Mouse (Mus musculus): ENCODE measurements around the gene Ptpn3. TPM values are rescaled to one million over a fixed set of nuclear protein-coding genes. Genes with fewer than 3 reads are reported as not detected.
A peak's percentile ranks its signal among the peaks of the same experiment; 100 is the strongest.

Gene Ptpn3
- polyA plus RNA-seq, 1 experiment from 2014 or later = 0.78 TPM

- Histone ChIP-seq H3K9me3 (replicated peaks) (no peaks in the 10 kb centered on the region), H3K27ac (replicated peaks) (no peak overlapping the region), H3K27me3 (ENCODE audit: low read depth, poor library complexity, severe bottlenecking) (no peaks in the 10 kb centered on the region), H3K4me3 (no peak overlapping the region), H3K4me1 (peaks cover 24% of the 10 kb centered on the region), H3K36me3 (no peaks in the 10 kb centered on the region)
- DNase-seq (ENCODE audit: low spot score) = no peak
- WGBS = 81% methylated on average over 18 of the region's 18 CpGs
Observed at GRCm38 (mm10) chr4:57228601-57229520, 72.8 kb downstream of the Ptpn3 start.

- Histone ChIP-seq H3K27me3 (ENCODE audit: low read depth, poor library complexity, severe bottlenecking) (no peaks in the 10 kb centered on the region), H3K4me1 (peaks cover 13% of the 10 kb centered on the region), H3K27ac (replicated peaks) (no peak overlapping the region), H3K36me3 (no peaks in the 10 kb centered on the region), H3K4me3 (no peak overlapping the region), H3K9me3 (replicated peaks) (no peaks in the 10 kb centered on the region)
- WGBS = 92% methylated on average over 2 of the region's 2 CpGs
- no peak for DNase-seq (ENCODE audit: low spot score)
Observed at GRCm38 (mm10) chr4:57224776-57225175, 76.9 kb downstream of the Ptpn3 start.

GRCm38 (mm10) chr4:57217746-57218145 lies 83.9 kb downstream of the Ptpn3 start:
- WGBS = 92% methylated on average over 9 of the region's 9 CpGs
- no peak for DNase-seq (ENCODE audit: low spot score)

GRCm38 (mm10) chr4:57216535-57216934 lies 85.1 kb downstream of the Ptpn3 start:
- WGBS = 93% methylated on average over 4 of the region's 4 CpGs
- Histone ChIP-seq H3K9me3 (replicated peaks) (no peaks in the 10 kb centered on the region), H3K4me1 (no peaks in the 10 kb centered on the region), H3K27me3 (ENCODE audit: low read depth, poor library complexity, severe bottlenecking) (no peaks in the 10 kb centered on the region), H3K27ac (replicated peaks) (no peak overlapping the region), H3K4me3 (no peak overlapping the region), H3K36me3 (no peaks in the 10 kb centered on the region)
- no peak for DNase-seq (ENCODE audit: low spot score)

More at GRCm38 (mm10) chr4:57217746-57218145, 83.9 kb downstream of the Ptpn3 start:
- Histone ChIP-seq H3K4me3 (no peak overlapping the region), H3K27ac (replicated peaks) (no peak overlapping the region), H3K9me3 (replicated peaks) (no peaks in the 10 kb centered on the region), H3K36me3 (no peaks in the 10 kb centered on the region), H3K27me3 (ENCODE audit: low read depth, poor library complexity, severe bottlenecking) (no peaks in the 10 kb centered on the region), H3K4me1 (no peaks in the 10 kb centered on the region)

DNA sequence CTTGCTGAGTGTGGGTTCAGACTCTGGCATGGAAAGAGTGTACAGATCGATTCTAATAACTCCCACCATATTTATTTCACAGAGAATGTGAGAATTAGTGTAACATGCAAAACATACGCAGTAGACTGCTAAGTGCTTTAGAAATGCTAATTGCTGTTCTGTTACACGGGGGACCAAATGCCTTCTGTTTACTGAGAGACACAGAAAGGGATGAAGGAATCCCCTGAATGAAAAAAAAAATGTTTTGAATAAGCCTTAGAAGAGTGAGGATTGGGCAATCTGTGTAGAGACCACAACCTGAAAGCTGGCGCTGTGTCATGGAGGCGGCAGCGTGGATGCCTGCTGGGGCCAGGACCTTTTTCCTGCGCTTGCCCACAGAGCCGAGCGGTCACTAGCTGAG lies 86.8 kb downstream of the Ptpn3 start:
- no peaks in the 10 kb centered on the region for H3K4me1 ChIP-seq
- H3K27ac ChIP-seq (replicated peaks) = no peak overlapping the region
- WGBS = 89% methylated on average over 9 of the region's 9 CpGs
- no peaks in the 10 kb centered on the region for H3K36me3 ChIP-seq
- no peak overlapping the region for H3K4me3 ChIP-seq
- H3K9me3 ChIP-seq (replicated peaks) = no peaks in the 10 kb centered on the region
- no peaks in the 10 kb centered on the region for H3K27me3 ChIP-seq (ENCODE audit: low read depth, poor library complexity, severe bottlenecking)
- DNase-seq (ENCODE audit: low spot score) = no peak

GRCm38 (mm10) chr4:57214114-57214513 lies 87.5 kb downstream of the Ptpn3 start:
- Histone ChIP-seq H3K4me1 (no peaks in the 10 kb centered on the region), H3K4me3 (no peak overlapping the region), H3K27ac (replicated peaks) (no peak overlapping the region), H3K27me3 (ENCODE audit: low read depth, poor library complexity, severe bottlenecking) (no peaks in the 10 kb centered on the region), H3K9me3 (replicated peaks) (no peaks in the 10 kb centered on the region), H3K36me3 (no peaks in the 10 kb centered on the region)
- no peak for DNase-seq (ENCODE audit: low spot score)
- WGBS = 82% methylated on average over 3 of the region's 3 CpGs

GRCm38 (mm10) chr4:57211706-57212105 lies 89.9 kb downstream of the Ptpn3 start:
- no peak overlapping the region for H3K4me3 ChIP-seq
- no peaks in the 10 kb centered on the region for H3K27me3 ChIP-seq (ENCODE audit: low read depth, poor library complexity, severe bottlenecking)
- H3K27ac ChIP-seq (replicated peaks) = no peak overlapping the region
- H3K9me3 ChIP-seq (replicated peaks) = no peaks in the 10 kb centered on the region
- no peaks in the 10 kb centered on the region for H3K4me1 ChIP-seq
- no peaks in the 10 kb centered on the region for H3K36me3 ChIP-seq
- no peak for DNase-seq (ENCODE audit: low spot score)
- 81% methylated on average over 2 of the region's 2 CpGs for WGBS

- H3K27ac ChIP-seq (replicated peaks) = no peak overlapping the region
- WGBS = 84% methylated on average over 8 of the region's 8 CpGs
- H3K4me3 ChIP-seq = no peak overlapping the region
- no peaks in the 10 kb centered on the region for H3K27me3 ChIP-seq (ENCODE audit: low read depth, poor library complexity, severe bottlenecking)
- H3K9me3 ChIP-seq (replicated peaks) = no peaks in the 10 kb centered on the region
- no peaks in the 10 kb centered on the region for H3K36me3 ChIP-seq
- peaks cover 18% of the 10 kb centered on the region for H3K4me1 ChIP-seq
- DNase-seq (ENCODE audit: low spot score) = no peak
Observed at GRCm38 (mm10) chr4:57205908-57206307, 95.7 kb downstream of the Ptpn3 start.

- H3K4me1 ChIP-seq = peaks cover 18% of the 10 kb centered on the region
- H3K4me3 ChIP-seq = no peak overlapping the region
Observed at GRCm38 (mm10) chr4:57204780-57205179, 96.9 kb downstream of the Ptpn3 start.

GRCm38 (mm10) chr4:57202660-57203361 lies 98.8 kb downstream of the Ptpn3 start:
- Histone ChIP-seq H3K36me3 (no peaks in the 10 kb centered on the region), H3K4me1 (peaks cover 18% of the 10 kb centered on the region), H3K27ac (replicated peaks) (0 out of 2 replicates have a peak overlapping the region, but pooled peaks have one; percentile 28), H3K4me3 (no peak overlapping the region), H3K9me3 (replicated peaks) (peaks cover 4% of the 10 kb centered on the region; the same call in 1 of the 2 replicates), H3K27me3 (ENCODE audit: low read depth, poor library complexity, severe bottlenecking) (no peaks in the 10 kb centered on the region)
- no peak for DNase-seq (ENCODE audit: low spot score)
- WGBS = 71% methylated on average over 10 of the region's 10 CpGs

More at GRCm38 (mm10) chr4:57204780-57205179, 96.9 kb downstream of the Ptpn3 start:
- 87% methylated on average over 11 of the region's 11 CpGs for WGBS
- Histone ChIP-seq H3K27me3 (ENCODE audit: low read depth, poor library complexity, severe bottlenecking) (no peaks in the 10 kb centered on the region), H3K36me3 (no peaks in the 10 kb centered on the region), H3K27ac (replicated peaks) (no peak overlapping the region), H3K9me3 (replicated peaks) (no peaks in the 10 kb centered on the region)
- DNase-seq (ENCODE audit: low spot score) = no peak

DNA sequence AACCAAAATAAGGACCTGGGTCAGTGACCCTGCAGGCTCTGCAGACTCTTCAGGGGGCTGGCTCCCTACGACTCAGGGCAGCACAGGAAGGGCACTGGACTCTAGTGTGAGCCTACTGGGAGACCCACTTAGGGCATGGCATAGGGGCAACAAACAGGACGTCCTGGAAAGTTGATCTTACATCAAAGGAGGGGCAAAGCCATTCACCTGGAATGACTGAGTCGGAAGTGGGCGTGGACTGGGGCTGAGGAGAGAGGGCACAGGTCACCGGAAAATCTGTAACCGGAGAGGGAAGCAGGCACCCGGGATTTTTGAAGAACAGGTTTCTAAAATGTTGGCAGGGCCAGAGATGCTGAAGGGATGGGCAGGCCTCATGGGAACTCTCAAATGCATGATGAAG lies 99.5 kb downstream of the Ptpn3 start:
- H3K4me1 ChIP-seq = peaks cover 18% of the 10 kb centered on the region
- no peak for DNase-seq (ENCODE audit: low spot score)
- H3K9me3 ChIP-seq (replicated peaks) = peaks cover 4% of the 10 kb centered on the region; the same call in 1 of the 2 replicates
- H3K27me3 ChIP-seq (ENCODE audit: low read depth, poor library complexity, severe bottlenecking) = no peaks in the 10 kb centered on the region
- no peak overlapping the region for H3K27ac ChIP-seq (replicated peaks)
- 56% methylated on average over 7 of the region's 7 CpGs for WGBS
- no peaks in the 10 kb centered on the region for H3K36me3 ChIP-seq
- H3K4me3 ChIP-seq = no peak overlapping the region

DNA sequence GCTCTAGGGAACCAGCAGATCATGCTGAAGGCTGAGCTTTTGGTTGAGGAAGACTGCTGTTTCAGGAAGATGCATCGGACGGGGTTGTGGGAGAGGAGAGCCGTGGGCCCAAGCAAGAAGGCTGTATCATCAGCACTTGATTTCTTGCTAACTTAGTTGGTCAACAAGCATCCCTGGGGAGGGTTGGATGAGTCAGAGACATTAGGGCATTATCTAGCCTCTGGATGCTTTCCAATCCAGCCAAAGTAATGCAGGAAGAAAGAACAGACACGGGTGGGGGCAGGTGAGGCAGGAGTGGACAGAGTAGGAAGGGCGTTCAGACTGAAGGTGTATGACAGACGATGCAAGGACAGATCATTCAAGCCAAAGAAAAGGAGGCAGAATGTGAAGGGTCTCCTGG lies 101.0 kb downstream of the Ptpn3 start:
- Histone ChIP-seq H3K27ac (replicated peaks) (no peak overlapping the region), H3K9me3 (replicated peaks) (peaks cover 4% of the 10 kb centered on the region; the same call in 1 of the 2 replicates), H3K4me1 (peaks cover 18% of the 10 kb centered on the region), H3K36me3 (no peaks in the 10 kb centered on the region), H3K4me3 (no peak overlapping the region), H3K27me3 (ENCODE audit: low read depth, poor library complexity, severe bottlenecking) (no peaks in the 10 kb centered on the region)
- 93% methylated on average over 6 of the region's 6 CpGs for WGBS
- no peak for DNase-seq (ENCODE audit: low spot score)

Data from midbrain, embryonic 10.5 days (tissue).